Mouse (Mus musculus) heart, postnatal 36 days (tissue): ENCODE data around the gene Slc12a9. TPM values are rescaled to one million over a fixed set of nuclear protein-coding genes. Genes with fewer than 3 reads are reported as not detected.

Experiments
- microRNA-seq, 2 experiments: library from miRNA; unstranded; fragments of <30 nt; microRNA quantifications; one replicate each; pipeline ENCODE4 v1.2.0; 2021; ENCODE audit warnings: borderline number of aligned reads in 2 of 2
- total RNA-seq, 2 experiments: library from RNA; stranded (reverse); gene quantifications; 2 replicates each; pipeline ENCODE4 v1.2.3; 2021

The Slc12a9 gene
- total RNA-seq, 2 experiments from 2014 or later, result 2.0 to 3.6 TPM

Small RNAs within 50 kb of the gene (microRNA-seq; reads per million reads assigned to microRNA genes)
- gene Mir7036 (0 to 2.0 reads per million in 2 experiments), gene Mir8116 (0 reads per million in 2 experiments)

Other genes with a start within 250 kb of the Slc12a9 start
- gene Trim56, start 217.4 kb downstream of the Slc12a9 start, total RNA-seq, result 10 to 100 TPM; 19.9 to 23.0 TPM
- not detected for gene Muc3, start 184.3 kb downstream of the Slc12a9 start, total RNA-seq
- under 1 TPM in 1 of 2 experiments, not detected in 1; 0.36 TPM for gene Muc3a, start 121.2 kb downstream of the Slc12a9 start, total RNA-seq
- 1 to 10 TPM; 2.9 to 3.1 TPM for gene Ache, start 46.1 kb downstream of the Slc12a9 start, total RNA-seq
- 1 to 10 TPM; 8.5 to 9.0 TPM for gene Ufsp1, start 39.0 kb downstream of the Slc12a9 start, total RNA-seq
- gene Srrt, start 25.9 kb downstream of the Slc12a9 start, total RNA-seq, result 10 to 100 TPM; 58.3 to 62.6 TPM
- 10 to 100 TPM; 11.1 to 14.3 TPM for gene Trip6, start 19.2 kb downstream of the Slc12a9 start, total RNA-seq
- gene Ephb4, start 16.5 kb upstream of the Slc12a9 start, total RNA-seq, result 10 to 100 TPM; 55.6 to 64.8 TPM
- gene Zan, start 143.5 kb upstream of the Slc12a9 start, total RNA-seq, result not detected
- 10 to 100 TPM; 13.1 to 14.1 TPM for gene Pop7, start 168.9 kb upstream of the Slc12a9 start, total RNA-seq
- gene Gigyf1, start 185.0 kb upstream of the Slc12a9 start, total RNA-seq, result 10 to 100 TPM; 29.5 to 35.4 TPM
- not detected for gene Epo, start 199.6 kb upstream of the Slc12a9 start, total RNA-seq
- 100 to 1,000 TPM; 245 to 248 TPM for gene Gnb2, start 199.9 kb upstream of the Slc12a9 start, total RNA-seq
- not detected for gene Actl6b, start 219.9 kb upstream of the Slc12a9 start, total RNA-seq
- not detected for gene Tfr2, start 236.2 kb upstream of the Slc12a9 start, total RNA-seq